Mouse (Mus musculus) C2C12 (cell line): ENCODE measurements around the gene Gm49345. TPM values are rescaled to one million over a fixed set of nuclear protein-coding genes. Genes with fewer than 3 reads are reported as not detected.

Experiments used
- H3K27me3 ChIP-seq: one replicate; pipeline ENCODE4 v1.6.1; 2011; ENCODE audit not compliant: control insufficient read depth, insufficient read depth, insufficient read length
- H3K36me3 ChIP-seq: one replicate; pipeline ENCODE4 v1.6.1; 2011; ENCODE audit not compliant: control insufficient read depth, insufficient read depth
- H3K4me3 ChIP-seq: one replicate; pipeline ENCODE4 v1.5.1; 2011; ENCODE audit warnings: mild to moderate bottlenecking, control low read depth; ENCODE audit not compliant: poor library complexity, insufficient read depth, severe bottlenecking
- H3K79me2 ChIP-seq: one replicate; pipeline ENCODE4 v1.6.1; 2011; ENCODE audit not compliant: control insufficient read depth, insufficient read depth
- H3K79me3 ChIP-seq: one replicate; pipeline ENCODE4 v1.6.1; 2011; ENCODE audit warnings: low read depth, control low read depth
- H3ac ChIP-seq: one replicate; pipeline ENCODE3; 2011; ENCODE audit warnings: low read depth; ENCODE audit not compliant: control insufficient read depth, insufficient read length
- CEBPB ChIP-seq: IDR thresholded peaks from one replicate; pipeline ENCODE4 v1.6.1; 2011; ENCODE audit warnings: low read depth, mild to moderate bottlenecking, control low read depth, moderate library complexity
- CTCF ChIP-seq: IDR thresholded peaks from one replicate; pipeline ENCODE4 v1.5.1; 2011; ENCODE audit not compliant: control insufficient read depth, insufficient read depth, insufficient read length
- FOSL1 ChIP-seq: IDR thresholded peaks from one replicate; pipeline ENCODE4 v1.8.0; 2011; ENCODE audit warnings: mild to moderate bottlenecking, low read length; ENCODE audit not compliant: poor library complexity, insufficient read depth, severe bottlenecking
- MAX ChIP-seq: IDR thresholded peaks from one replicate; pipeline ENCODE4 v1.6.1; 2011; ENCODE audit warnings: mild to moderate bottlenecking, control low read depth
- MYOD1 ChIP-seq: IDR thresholded peaks from one replicate; pipeline ENCODE4 v1.6.1; 2011; ENCODE audit warnings: low read depth; ENCODE audit not compliant: control insufficient read depth, insufficient read length
- MYOG ChIP-seq: IDR thresholded peaks from one replicate; pipeline ENCODE4 v1.6.1; 2011; ENCODE audit not compliant: control insufficient read depth, insufficient read length; ENCODE audit errors: extremely low read depth
- USF1 ChIP-seq: IDR thresholded peaks from one replicate; pipeline ENCODE4 v1.6.1; 2011; ENCODE audit warnings: low read depth, mild to moderate bottlenecking, control low read depth, moderate library complexity
- polyA plus RNA-seq: library from polyadenylated mRNA; unstranded; fragments of >200 nt; fragmentation: generic; extraction: Trizol; gene quantifications from one replicate; pipeline ENCODE4 v1.2.1, GENCODE M21; 2012; ENCODE audit warnings: missing spikeins

Gm49345 gene
- polyA plus RNA-seq, 1 experiment: 0.23 TPM

GRCm38 (mm10) chr13:67610108-67610507 is 27.5 kb downstream of the Gm49345 start:
- no peak overlapping the region for H3ac ChIP-seq
- H3K27me3 ChIP-seq: no peaks in the 10 kb centered on the region
- no peaks in the 10 kb centered on the region for H3K36me3 ChIP-seq
- peaks cover 1% of the 10 kb centered on the region for H3K79me3 ChIP-seq
- no peaks in the 10 kb centered on the region for H3K79me2 ChIP-seq
- no peak overlapping the region for H3K4me3 ChIP-seq
- TF ChIP-seq CTCF: no peak

GRCm38 (mm10) chr13:67609066-67609876 is 28.3 kb downstream of the Gm49345 start, which contains the start of gene Zfp729b:
TSS of gene Zfp729b (minus strand) at chr13:67609707.
- no peak for TF ChIP-seq FOSL1
- no peak for TF ChIP-seq MYOG
- TF ChIP-seq MYOD1: no peak
- TF ChIP-seq CEBPB: no peak
- TF ChIP-seq USF1: no peak
- TF ChIP-seq CTCF: no peak
- TF ChIP-seq MAX: no peak
- Histone ChIP-seq H3K36me3 (no peaks in the 10 kb centered on the region), H3K27me3 (no peaks in the 10 kb centered on the region), H3K79me3 (peaks cover 1% of the 10 kb centered on the region), H3ac (no peak within 1 kb of the TSS), H3K4me3 (peak within 1 kb of the TSS; percentile 18), H3K79me2 (no peaks in the 10 kb centered on the region)

- H3K4me3 ChIP-seq: no peak overlapping the region
- no peaks in the 10 kb centered on the region for H3K27me3 ChIP-seq
- H3K79me2 ChIP-seq: no peaks in the 10 kb centered on the region
- no peak overlapping the region for H3ac ChIP-seq
- H3K79me3 ChIP-seq: no peaks in the 10 kb centered on the region
- TF ChIP-seq CEBPB: no peak
- TF ChIP-seq MYOD1: peak; percentile 10
- TF ChIP-seq USF1: peak; percentile 2
- H3K36me3 ChIP-seq: no peaks in the 10 kb centered on the region
Observed at GRCm38 (mm10) chr13:67572591-67573189, 64.9 kb downstream of the Gm49345 start.

GRCm38 (mm10) chr13:67553730-67554129 is 83.8 kb downstream of the Gm49345 start, which contains the start of gene Zfp748:
TSS of gene Zfp748 (minus strand) at chr13:67553830.
- peak within 1 kb of the TSS; percentile 100 for H3ac ChIP-seq
- peaks cover 35% of the 10 kb centered on the region for H3K79me3 ChIP-seq
- no peaks in the 10 kb centered on the region for H3K36me3 ChIP-seq
- H3K27me3 ChIP-seq: no peaks in the 10 kb centered on the region
- peak within 1 kb of the TSS; percentile 71 for H3K4me3 ChIP-seq
- peaks cover 41% of the 10 kb centered on the region for H3K79me2 ChIP-seq
- TF ChIP-seq MYOG (no peak), MYOD1 (no peak), USF1 (no peak), MAX (no peak), FOSL1 (no peak), CTCF (no peak), CEBPB (no peak)

GRCm38 (mm10) chr13:67552505-67553346 is 84.8 kb downstream of the Gm49345 start:
- Histone ChIP-seq H3K27me3 (no peaks in the 10 kb centered on the region), H3K4me3 (peak overlapping the region; percentile 71), H3ac (peak overlapping the region; percentile 100), H3K79me3 (peaks cover 44% of the 10 kb centered on the region), H3K36me3 (no peaks in the 10 kb centered on the region), H3K79me2 (peaks cover 51% of the 10 kb centered on the region)
- no peak for TF ChIP-seq MAX
- no peak for TF ChIP-seq CEBPB
- no peak for TF ChIP-seq CTCF
- TF ChIP-seq FOSL1: no peak
- no peak for TF ChIP-seq USF1
- TF ChIP-seq MYOD1: no peak
- no peak for TF ChIP-seq MYOG
